Mouse (Mus musculus) hindbrain, embryonic 13.5 days (tissue): Measurements from ENCODE around the gene Itpr1. TPM values are rescaled to one million over a fixed set of nuclear protein-coding genes. Genes with fewer than 3 reads are reported as not detected.

Experiments used
- ATAC-seq: fragments of 200-750 bp; cut with Nextera tagmentation; 2 replicates; pipeline ENCODE4 v1.8.0; 2017; ENCODE audit warnings: moderate TSS enrichment; ENCODE audit not compliant: low FRiP score
- H3K27ac ChIP-seq: fragments of 300-500 bp; sonication (generic); 2 replicates; pipeline ENCODE4 v1.5.1; 2015; ENCODE audit warnings: inconsistent platforms, mild to moderate bottlenecking, moderate library complexity
- H3K27me3 ChIP-seq: fragments of 300-500 bp; sonication (generic); 2 replicates; pipeline ENCODE4 v1.6.1; 2015; ENCODE audit warnings: mild to moderate bottlenecking, inconsistent platforms
- H3K36me3 ChIP-seq: fragments of 300-500 bp; sonication (generic); 2 replicates; pipeline ENCODE4 v1.6.1; 2015; ENCODE audit warnings: mild to moderate bottlenecking, inconsistent platforms
- H3K4me1 ChIP-seq: fragments of 300-500 bp; sonication (generic); replicated peaks from 2 replicates; pipeline ENCODE4 v1.6.1; 2015; ENCODE audit warnings: inconsistent platforms
- H3K4me2 ChIP-seq: fragments of 300-500 bp; sonication (generic); 2 replicates; pipeline ENCODE4 v1.6.1; 2015; ENCODE audit warnings: inconsistent platforms, mild to moderate bottlenecking, moderate library complexity
- H3K4me3 ChIP-seq: fragments of 300-500 bp; sonication (generic); 2 replicates; pipeline ENCODE4 v1.5.1; 2015; ENCODE audit warnings: mild to moderate bottlenecking, inconsistent platforms
- H3K9ac ChIP-seq: fragments of 300-500 bp; sonication (generic); 2 replicates; pipeline ENCODE4 v1.6.1; 2015; ENCODE audit warnings: mild to moderate bottlenecking, inconsistent platforms
- H3K9me3 ChIP-seq: fragments of 300-500 bp; sonication (generic); 2 replicates; pipeline ENCODE4 v1.6.1; 2016; ENCODE audit warnings: inconsistent platforms
- WGBS: fragments of 180-500 bp; shearing (Covaris S2); methylation state at CpG from one replicate; pipeline ENCODE4 v1.1.7; 2015; 5-methylcytosine and 5-hydroxymethylcytosine counted together
- polyA plus RNA-seq: library from polyadenylated mRNA; unstranded; fragments of >200 nt; fragmentation: Nextera tagmentation; extraction: Ambion mirVana; gene quantifications from 2 replicates; pipeline ENCODE4 v1.2.1, GENCODE M21; 2015

Gene Itpr1
- polyA plus RNA-seq, 1 experiment from 2014 or later: 6.1 TPM

GRCm38 (mm10) chr6:108428383-108428782 is 215.5 kb downstream of the Itpr1 start:
- H3K36me3 ChIP-seq: no peaks in the 10 kb centered on the region
- 92% methylated on average over 3 of the region's 3 CpGs for WGBS
- no peak for ATAC-seq
- H3K4me1 ChIP-seq: peaks cover 21% of the 10 kb centered on the region
- no peaks in the 10 kb centered on the region for H3K27me3 ChIP-seq
- H3K9me3 ChIP-seq: no peaks in the 10 kb centered on the region
- no peak overlapping the region for H3K4me3 ChIP-seq
- H3K9ac ChIP-seq: no peak overlapping the region
- H3K27ac ChIP-seq: no peak overlapping the region
- H3K4me2 ChIP-seq: no peak overlapping the region

- H3K9me3 ChIP-seq: no peaks in the 10 kb centered on the region
- no peaks in the 10 kb centered on the region for H3K27me3 ChIP-seq
- 91% methylated on average over 8 of the region's 8 CpGs for WGBS
- H3K4me3 ChIP-seq: no peak overlapping the region
- no peak for ATAC-seq
- no peaks in the 10 kb centered on the region for H3K36me3 ChIP-seq
- H3K4me1 ChIP-seq: peaks cover 16% of the 10 kb centered on the region
- no peak overlapping the region for H3K4me2 ChIP-seq
- no peak overlapping the region for H3K27ac ChIP-seq
- no peak overlapping the region for H3K9ac ChIP-seq
Observed at GRCm38 (mm10) chr6:108429950-108430349, 217.1 kb downstream of the Itpr1 start.

- Histone ChIP-seq H3K27ac (no peak overlapping the region), H3K4me2 (no peak overlapping the region), H3K27me3 (no peaks in the 10 kb centered on the region), H3K4me1 (peaks cover 15% of the 10 kb centered on the region), H3K9ac (no peak overlapping the region), H3K4me3 (no peak overlapping the region), H3K9me3 (no peaks in the 10 kb centered on the region), H3K36me3 (no peaks in the 10 kb centered on the region)
- no peak for ATAC-seq
- WGBS: 89% methylated on average over 8 of the region's 8 CpGs
Observed at GRCm38 (mm10) chr6:108431193-108431592, 218.3 kb downstream of the Itpr1 start.

- no peak overlapping the region for H3K4me2 ChIP-seq
- H3K4me1 ChIP-seq: peaks cover 19% of the 10 kb centered on the region
- no peak for ATAC-seq
- WGBS: 80% methylated on average over 4 of the region's 4 CpGs
- no peaks in the 10 kb centered on the region for H3K27me3 ChIP-seq
- H3K9ac ChIP-seq: no peak overlapping the region
- no peak overlapping the region for H3K27ac ChIP-seq
- H3K4me3 ChIP-seq: no peak overlapping the region
- H3K9me3 ChIP-seq: no peaks in the 10 kb centered on the region
- H3K36me3 ChIP-seq: no peaks in the 10 kb centered on the region
Observed at GRCm38 (mm10) chr6:108432836-108433235, 219.9 kb downstream of the Itpr1 start.

- Histone ChIP-seq H3K4me3 (no peak overlapping the region), H3K36me3 (no peaks in the 10 kb centered on the region), H3K9ac (no peak overlapping the region), H3K4me1 (peaks cover 19% of the 10 kb centered on the region), H3K27ac (no peak overlapping the region), H3K4me2 (no peak overlapping the region), H3K9me3 (no peaks in the 10 kb centered on the region), H3K27me3 (no peaks in the 10 kb centered on the region)
- no peak for ATAC-seq
- WGBS: 82% methylated on average over 6 of the region's 6 CpGs
Observed at GRCm38 (mm10) chr6:108434816-108435215, 221.9 kb downstream of the Itpr1 start.

- ATAC-seq: peak; percentile 54; the same call in 1 of the 2 replicates
Observed at GRCm38 (mm10) chr6:108435467-108435866, 222.6 kb downstream of the Itpr1 start.

GRCm38 (mm10) chr6:108436608-108437007 is 223.7 kb downstream of the Itpr1 start:
- Histone ChIP-seq H3K27me3 (no peaks in the 10 kb centered on the region), H3K36me3 (no peaks in the 10 kb centered on the region), H3K4me2 (no peak overlapping the region), H3K9ac (no peak overlapping the region), H3K27ac (no peak overlapping the region), H3K9me3 (no peaks in the 10 kb centered on the region), H3K4me1 (peaks cover 19% of the 10 kb centered on the region), H3K4me3 (no peak overlapping the region)
- no peak for ATAC-seq
- WGBS: 36% methylated on average over 5 of the region's 5 CpGs

More at GRCm38 (mm10) chr6:108435467-108435866, 222.6 kb downstream of the Itpr1 start:
- Histone ChIP-seq H3K27ac (peak overlapping the region; percentile 48), H3K9me3 (no peaks in the 10 kb centered on the region), H3K9ac (no peak overlapping the region), H3K36me3 (no peaks in the 10 kb centered on the region), H3K4me3 (no peak overlapping the region), H3K4me1 (peaks cover 19% of the 10 kb centered on the region), H3K27me3 (no peaks in the 10 kb centered on the region), H3K4me2 (no peak overlapping the region)
- 51% methylated on average over 6 of the region's 6 CpGs for WGBS

GRCm38 (mm10) chr6:108441290-108441689 is 228.4 kb downstream of the Itpr1 start:
- Histone ChIP-seq H3K27ac (no peak overlapping the region), H3K4me2 (no peak overlapping the region), H3K4me3 (no peak overlapping the region), H3K9me3 (no peaks in the 10 kb centered on the region), H3K4me1 (peaks cover 14% of the 10 kb centered on the region), H3K9ac (no peak overlapping the region), H3K36me3 (no peaks in the 10 kb centered on the region), H3K27me3 (no peaks in the 10 kb centered on the region)
- no peak for ATAC-seq
- 98% methylated on average over 2 of the region's 2 CpGs for WGBS

- Histone ChIP-seq H3K4me2 (no peak overlapping the region), H3K4me3 (no peak overlapping the region), H3K9ac (no peak overlapping the region), H3K27me3 (no peaks in the 10 kb centered on the region), H3K9me3 (no peaks in the 10 kb centered on the region), H3K36me3 (no peaks in the 10 kb centered on the region), H3K4me1 (peaks cover 7% of the 10 kb centered on the region; the same call in 1 of the 2 replicates), H3K27ac (no peak overlapping the region)
- WGBS: 90% methylated on average over 3 of the region's 3 CpGs
- no peak for ATAC-seq
Observed at GRCm38 (mm10) chr6:108442291-108442690, 229.4 kb downstream of the Itpr1 start.

GRCm38 (mm10) chr6:108444435-108444834 is 231.5 kb downstream of the Itpr1 start:
- Histone ChIP-seq H3K4me3 (no peak overlapping the region), H3K27ac (no peak overlapping the region), H3K4me2 (no peak overlapping the region), H3K9me3 (no peaks in the 10 kb centered on the region), H3K4me1 (peaks cover 5% of the 10 kb centered on the region; the same call in 1 of the 2 replicates), H3K27me3 (no peaks in the 10 kb centered on the region), H3K9ac (no peak overlapping the region), H3K36me3 (no peaks in the 10 kb centered on the region)
- ATAC-seq: peak; percentile 24; the same call in 1 of the 2 replicates
- WGBS: 78% methylated on average over 7 of the region's 7 CpGs

- Histone ChIP-seq H3K9me3 (no peaks in the 10 kb centered on the region), H3K4me1 (peaks cover 5% of the 10 kb centered on the region; the same call in 1 of the 2 replicates), H3K9ac (no peak overlapping the region), H3K4me2 (no peak overlapping the region), H3K36me3 (no peaks in the 10 kb centered on the region), H3K27me3 (no peaks in the 10 kb centered on the region), H3K4me3 (no peak overlapping the region), H3K27ac (no peak overlapping the region)
- WGBS: 87% methylated on average over 7 of the region's 7 CpGs
- no peak for ATAC-seq
Observed at GRCm38 (mm10) chr6:108445006-108445405, 232.1 kb downstream of the Itpr1 start.

- H3K9me3 ChIP-seq: no peaks in the 10 kb centered on the region
- H3K9ac ChIP-seq: no peak overlapping the region
- no peak overlapping the region for H3K4me3 ChIP-seq
- H3K27me3 ChIP-seq: no peaks in the 10 kb centered on the region
- 87% methylated on average over 1 of the region's 1 CpGs for WGBS
- no peak overlapping the region for H3K4me2 ChIP-seq
- no peak overlapping the region for H3K27ac ChIP-seq
- ATAC-seq: no peak
- H3K36me3 ChIP-seq: no peaks in the 10 kb centered on the region
- peaks cover 5% of the 10 kb centered on the region; the same call in 1 of the 2 replicates for H3K4me1 ChIP-seq
Observed at GRCm38 (mm10) chr6:108446766-108447165, 233.9 kb downstream of the Itpr1 start.

GRCm38 (mm10) chr6:108447179-108447845 is 234.4 kb downstream of the Itpr1 start:
- WGBS: 80% methylated on average over 8 of the region's 8 CpGs
- H3K27me3 ChIP-seq: no peaks in the 10 kb centered on the region
- ATAC-seq: no peak

More at GRCm38 (mm10) chr6:108447179-108447845, 234.4 kb downstream of the Itpr1 start:
- no peaks in the 10 kb centered on the region for H3K36me3 ChIP-seq
- no peak overlapping the region for H3K4me2 ChIP-seq
- H3K4me1 ChIP-seq: peaks cover 5% of the 10 kb centered on the region; the same call in 1 of the 2 replicates
- no peak overlapping the region for H3K9ac ChIP-seq
- H3K9me3 ChIP-seq: no peaks in the 10 kb centered on the region
- H3K27ac ChIP-seq: no peak overlapping the region
- no peak overlapping the region for H3K4me3 ChIP-seq
